Mouse (Mus musculus) brain, embryonic 14.5 days (tissue): ENCODE measurements at regions not wholly inside any gene's neighbourhood (a gene's known extent, or its start where the extent isn't known, plus 50 kb on each side); places are given as distances from the start of the nearest gene placed in this dataset.

Experiments used
- CTCF ChIP-seq: fragments of 200-500 bp; IDR thresholded peaks from 2 replicates; pipeline ENCODE4 v1.5.1; 2012; ENCODE audit warnings: inconsistent platforms, mild to moderate bottlenecking, moderate library complexity, borderline replicate concordance; ENCODE audit not compliant: insufficient read depth, insufficient read length; ENCODE audit errors: extremely low read depth
- POLR2A ChIP-seq: fragments of 200-500 bp; IDR thresholded peaks from 2 replicates; pipeline ENCODE4 v1.6.1; 2012; ENCODE audit warnings: mild to moderate bottlenecking, inconsistent platforms, borderline replicate concordance; ENCODE audit not compliant: poor library complexity, insufficient read depth, insufficient read length, severe bottlenecking; ENCODE audit errors: extremely low read depth

DNA sequence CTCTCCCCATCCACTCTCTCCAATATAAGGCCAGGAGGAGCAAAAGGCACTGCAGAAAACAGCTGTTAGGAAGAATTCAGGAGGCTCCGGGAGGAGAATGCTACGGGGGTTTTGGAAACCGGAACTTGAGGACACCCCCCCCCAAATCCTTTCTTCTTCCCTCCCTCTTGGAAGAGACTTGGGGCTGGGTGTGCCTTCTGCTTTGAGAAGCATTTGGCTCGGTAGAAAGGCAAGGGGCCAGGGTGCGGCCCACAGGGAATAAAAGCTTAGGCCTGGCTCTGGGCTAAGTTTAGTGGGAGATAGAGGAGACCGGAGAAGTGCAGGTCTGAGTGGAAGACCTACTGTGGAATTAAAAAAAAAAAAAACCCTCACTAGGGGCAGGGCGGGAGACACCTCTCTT, 64.1 kb upstream of the Ak4 start:
- TF ChIP-seq CTCF (no peak), POLR2A (no peak)
